Mouse (Mus musculus): ENCODE results near the gene Slc44a2. TPM values are rescaled to one million over a fixed set of nuclear protein-coding genes. Genes with fewer than 3 reads are reported as not detected.

Slc44a2 gene
- polyA plus RNA-seq, 1 experiment from 2014 or later, result 116 TPM

- no peak overlapping the region for H3K27ac ChIP-seq (ENCODE audit: low read length)
- no peak overlapping the region for H3K4me2 ChIP-seq (replicated peaks; ENCODE audit: low read depth, low read length)
- H3K9me3 ChIP-seq (ENCODE audit: low read length), result no peaks in the 10 kb centered on the region
- no peak for ATAC-seq (ENCODE audit: low FRiP score, low TSS enrichment)
- WGBS, result 93% methylated on average over 3 of the region's 3 CpGs
- H3K9ac ChIP-seq (replicated peaks; ENCODE audit: low read length), result no peak overlapping the region
- H3K4me3 ChIP-seq (ENCODE audit: low read length), result no peak overlapping the region; the same call in 1 of the 2 replicates
- peaks cover 6% of the 10 kb centered on the region; the same call in 1 of the 2 replicates for H3K36me3 ChIP-seq (ENCODE audit: insufficient read depth, low read length)
- H3K4me1 ChIP-seq (ENCODE audit: insufficient read depth, low read length), result peaks cover 23% of the 10 kb centered on the region
- H3K27me3 ChIP-seq (ENCODE audit: insufficient read depth, low read length), result no peaks in the 10 kb centered on the region
Measured at GRCm38 (mm10) chr9:21292271-21292670, 28.2 kb upstream of the Slc44a2 start.

DNA sequence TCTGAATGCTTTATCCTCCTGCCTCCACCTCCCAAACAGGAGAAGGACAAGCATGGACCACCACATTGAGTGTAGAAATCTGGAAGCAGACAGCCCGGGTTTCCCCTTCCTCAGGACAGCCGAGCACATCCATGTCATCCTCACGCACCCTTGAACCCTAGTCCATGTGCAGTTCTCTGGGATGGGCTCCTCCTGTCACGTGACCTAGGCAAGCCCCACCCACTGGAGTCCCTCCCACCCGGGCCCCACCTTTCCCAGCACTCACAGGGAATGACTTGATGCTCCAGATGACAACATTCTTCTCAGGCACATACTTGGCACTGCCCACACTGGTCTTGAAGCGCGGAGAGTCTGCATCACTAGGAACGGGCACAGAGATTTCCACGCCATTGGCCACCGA lies 21.5 kb upstream of the Slc44a2 start:
- Histone ChIP-seq H3K27ac (ENCODE audit: low read length) (no peak overlapping the region), H3K9ac (replicated peaks; ENCODE audit: low read length) (no peak overlapping the region), H3K27me3 (ENCODE audit: insufficient read depth, low read length) (no peaks in the 10 kb centered on the region), H3K9me3 (ENCODE audit: low read length) (no peaks in the 10 kb centered on the region), H3K4me1 (ENCODE audit: insufficient read depth, low read length) (no peaks in the 10 kb centered on the region), H3K4me3 (ENCODE audit: low read length) (no peak overlapping the region), H3K36me3 (ENCODE audit: insufficient read depth, low read length) (0 out of 2 replicates have a peak, but pooled peaks cover 4% of the 10 kb centered on the region), H3K4me2 (replicated peaks; ENCODE audit: low read depth, low read length) (no peak overlapping the region)
- 0 out of 2 replicates have a peak, but pooled peaks have one; percentile 39 for ATAC-seq (ENCODE audit: low FRiP score, low TSS enrichment)
- WGBS, result 82% methylated on average over 10 of the region's 10 CpGs

GRCm38 (mm10) chr9:21305065-21305464 lies 15.4 kb upstream of the Slc44a2 start:
- Histone ChIP-seq H3K4me1 (ENCODE audit: insufficient read depth, low read length) (0 out of 2 replicates have a peak, but pooled peaks cover 4% of the 10 kb centered on the region), H3K4me3 (ENCODE audit: low read length) (no peak overlapping the region), H3K9ac (replicated peaks; ENCODE audit: low read length) (no peak overlapping the region), H3K27ac (ENCODE audit: low read length) (no peak overlapping the region), H3K4me2 (replicated peaks; ENCODE audit: low read depth, low read length) (no peak overlapping the region), H3K36me3 (ENCODE audit: insufficient read depth, low read length) (no peaks in the 10 kb centered on the region), H3K9me3 (ENCODE audit: low read length) (no peaks in the 10 kb centered on the region), H3K27me3 (ENCODE audit: insufficient read depth, low read length) (no peaks in the 10 kb centered on the region)
- no peak for ATAC-seq (ENCODE audit: low FRiP score, low TSS enrichment)
- 69% methylated on average over 7 of the region's 7 CpGs for WGBS

- Histone ChIP-seq H3K36me3 (ENCODE audit: insufficient read depth, low read length) (no peaks in the 10 kb centered on the region), H3K4me2 (replicated peaks; ENCODE audit: low read depth, low read length) (peak overlapping the region; percentile 4), H3K27ac (ENCODE audit: low read length) (no peak overlapping the region), H3K27me3 (ENCODE audit: insufficient read depth, low read length) (peaks cover 10% of the 10 kb centered on the region), H3K9me3 (ENCODE audit: low read length) (no peaks in the 10 kb centered on the region), H3K4me1 (ENCODE audit: insufficient read depth, low read length) (0 out of 2 replicates have a peak, but pooled peaks cover 4% of the 10 kb centered on the region), H3K4me3 (ENCODE audit: low read length) (no peak overlapping the region), H3K9ac (replicated peaks; ENCODE audit: low read length) (no peak overlapping the region)
- ATAC-seq (ENCODE audit: low FRiP score, low TSS enrichment), result peak; percentile 70
- 46% methylated on average over 15 of the region's 15 CpGs for WGBS
Measured at GRCm38 (mm10) chr9:21309150-21309741, 11.3 kb upstream of the Slc44a2 start.

- Histone ChIP-seq H3K4me2 (replicated peaks; ENCODE audit: low read depth, low read length) (peak overlapping the region; percentile 46), H3K4me1 (ENCODE audit: insufficient read depth, low read length) (0 out of 2 replicates have a peak, but pooled peaks cover 4% of the 10 kb centered on the region), H3K4me3 (ENCODE audit: low read length) (peak overlapping the region; percentile 46), H3K27ac (ENCODE audit: low read length) (no peak overlapping the region), H3K9me3 (ENCODE audit: low read length) (no peaks in the 10 kb centered on the region), H3K9ac (replicated peaks; ENCODE audit: low read length) (peak overlapping the region; percentile 48), H3K27me3 (ENCODE audit: insufficient read depth, low read length) (peaks cover 10% of the 10 kb centered on the region), H3K36me3 (ENCODE audit: insufficient read depth, low read length) (no peaks in the 10 kb centered on the region)
- ATAC-seq (ENCODE audit: low FRiP score, low TSS enrichment), result no peak
- 28% methylated on average over 7 of the region's 7 CpGs for WGBS
Measured at GRCm38 (mm10) chr9:21311695-21312094, 8.8 kb upstream of the Slc44a2 start.

DNA sequence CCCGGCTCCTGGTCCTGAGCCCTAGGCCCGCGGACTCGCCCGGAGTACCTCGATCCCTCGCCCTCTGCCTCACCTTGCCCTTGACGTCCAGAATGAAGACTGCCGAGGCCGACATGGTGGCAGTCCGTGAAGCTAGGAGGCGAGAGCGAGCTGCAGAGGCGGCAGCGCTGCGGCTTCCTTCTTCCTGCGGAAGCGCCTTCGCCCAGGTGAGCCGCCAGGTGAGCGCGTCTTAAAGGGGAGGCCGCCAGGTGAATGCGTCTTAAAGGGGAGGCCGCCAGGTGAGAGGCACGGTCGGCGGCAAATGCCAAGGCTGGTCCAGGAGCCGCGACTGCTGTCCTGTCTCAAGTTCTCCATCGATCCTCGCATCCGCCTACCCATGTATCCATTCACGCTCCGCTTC lies 8.4 kb upstream of the Slc44a2 start, which contains the start of gene Ap1m2:
Gene Ap1m2 (minus strand): TSS at position 204 of the 400 bp plus-strand sequence.
- no peak within 1 kb of the TSS for H3K27ac ChIP-seq (ENCODE audit: low read length)
- H3K4me2 ChIP-seq (replicated peaks; ENCODE audit: low read depth, low read length), result peak within 1 kb of the TSS; percentile 46
- WGBS, result 9% methylated on average over 32 of the region's 35 CpGs
- peaks cover 10% of the 10 kb centered on the region for H3K27me3 ChIP-seq (ENCODE audit: insufficient read depth, low read length)
- H3K4me3 ChIP-seq (ENCODE audit: low read length), result peak within 1 kb of the TSS; percentile 46
- H3K9me3 ChIP-seq (ENCODE audit: low read length), result no peaks in the 10 kb centered on the region
- peak within 1 kb of the TSS; percentile 48 for H3K9ac ChIP-seq (replicated peaks; ENCODE audit: low read length)
- ATAC-seq (ENCODE audit: low FRiP score, low TSS enrichment), result no peak
- 0 out of 2 replicates have a peak, but pooled peaks cover 4% of the 10 kb centered on the region for H3K4me1 ChIP-seq (ENCODE audit: insufficient read depth, low read length)
- H3K36me3 ChIP-seq (ENCODE audit: insufficient read depth, low read length), result no peaks in the 10 kb centered on the region

GRCm38 (mm10) chr9:21313394-21313793 lies 7.1 kb upstream of the Slc44a2 start:
- H3K36me3 ChIP-seq (ENCODE audit: insufficient read depth, low read length), result no peaks in the 10 kb centered on the region
- no peaks in the 10 kb centered on the region for H3K9me3 ChIP-seq (ENCODE audit: low read length)
- no peak overlapping the region for H3K9ac ChIP-seq (replicated peaks; ENCODE audit: low read length)
- no peak overlapping the region for H3K4me2 ChIP-seq (replicated peaks; ENCODE audit: low read depth, low read length)
- peaks cover 10% of the 10 kb centered on the region for H3K27me3 ChIP-seq (ENCODE audit: insufficient read depth, low read length)
- H3K4me3 ChIP-seq (ENCODE audit: low read length), result no peak overlapping the region
- ATAC-seq (ENCODE audit: low FRiP score, low TSS enrichment), result peak; percentile 65; the same call in 1 of the 2 replicates
- no peak overlapping the region for H3K27ac ChIP-seq (ENCODE audit: low read length)
- WGBS, result 7% methylated on average over 11 of the region's 11 CpGs
- H3K4me1 ChIP-seq (ENCODE audit: insufficient read depth, low read length), result 0 out of 2 replicates have a peak, but pooled peaks cover 4% of the 10 kb centered on the region

- no peaks in the 10 kb centered on the region for H3K9me3 ChIP-seq (ENCODE audit: low read length)
- no peak overlapping the region for H3K9ac ChIP-seq (replicated peaks; ENCODE audit: low read length)
- no peaks in the 10 kb centered on the region for H3K36me3 ChIP-seq (ENCODE audit: insufficient read depth, low read length)
- H3K27ac ChIP-seq (ENCODE audit: low read length), result no peak overlapping the region
- 0 out of 2 replicates have a peak, but pooled peaks cover 3% of the 10 kb centered on the region for H3K4me1 ChIP-seq (ENCODE audit: insufficient read depth, low read length)
- peaks cover 10% of the 10 kb centered on the region for H3K27me3 ChIP-seq (ENCODE audit: insufficient read depth, low read length)
- ATAC-seq (ENCODE audit: low FRiP score, low TSS enrichment), result no peak
- no peak overlapping the region for H3K4me3 ChIP-seq (ENCODE audit: low read length)
- 90% methylated on average over 9 of the region's 9 CpGs for WGBS
- no peak overlapping the region for H3K4me2 ChIP-seq (replicated peaks; ENCODE audit: low read depth, low read length)
Measured at GRCm38 (mm10) chr9:21314367-21315140, 5.9 kb upstream of the Slc44a2 start.

- 75% methylated on average over 5 of the region's 5 CpGs for WGBS
- ATAC-seq (ENCODE audit: low FRiP score, low TSS enrichment), result no peak
Measured at GRCm38 (mm10) chr9:21315421-21315820, 5.1 kb upstream of the Slc44a2 start.

GRCm38 (mm10) chr9:21316696-21317095 lies 3.8 kb upstream of the Slc44a2 start:
- Histone ChIP-seq H3K27ac (ENCODE audit: low read length) (no peak overlapping the region), H3K36me3 (ENCODE audit: insufficient read depth, low read length) (no peaks in the 10 kb centered on the region), H3K4me1 (ENCODE audit: insufficient read depth, low read length) (peaks cover 10% of the 10 kb centered on the region), H3K27me3 (ENCODE audit: insufficient read depth, low read length) (peaks cover 9% of the 10 kb centered on the region), H3K9ac (replicated peaks; ENCODE audit: low read length) (no peak overlapping the region), H3K4me2 (replicated peaks; ENCODE audit: low read depth, low read length) (no peak overlapping the region), H3K4me3 (ENCODE audit: low read length) (no peak overlapping the region), H3K9me3 (ENCODE audit: low read length) (no peaks in the 10 kb centered on the region)
- 73% methylated on average over 7 of the region's 7 CpGs for whole genome bisulfite sequencing
- ATAC-seq (ENCODE audit: low FRiP score, low TSS enrichment), result no peak

More at GRCm38 (mm10) chr9:21315421-21315820, 5.1 kb upstream of the Slc44a2 start:
- Histone ChIP-seq H3K4me3 (ENCODE audit: low read length) (no peak overlapping the region), H3K27me3 (ENCODE audit: insufficient read depth, low read length) (peaks cover 10% of the 10 kb centered on the region), H3K36me3 (ENCODE audit: insufficient read depth, low read length) (no peaks in the 10 kb centered on the region), H3K9ac (replicated peaks; ENCODE audit: low read length) (no peak overlapping the region), H3K27ac (ENCODE audit: low read length) (no peak overlapping the region), H3K4me1 (ENCODE audit: insufficient read depth, low read length) (peaks cover 3% of the 10 kb centered on the region), H3K9me3 (ENCODE audit: low read length) (no peaks in the 10 kb centered on the region), H3K4me2 (replicated peaks; ENCODE audit: low read depth, low read length) (no peak overlapping the region)

Data from kidney, embryonic 16.5 days (tissue).